Comparison of ENCODE assay signal across 9 mouse cellular contexts in the genomic region with DNA sequence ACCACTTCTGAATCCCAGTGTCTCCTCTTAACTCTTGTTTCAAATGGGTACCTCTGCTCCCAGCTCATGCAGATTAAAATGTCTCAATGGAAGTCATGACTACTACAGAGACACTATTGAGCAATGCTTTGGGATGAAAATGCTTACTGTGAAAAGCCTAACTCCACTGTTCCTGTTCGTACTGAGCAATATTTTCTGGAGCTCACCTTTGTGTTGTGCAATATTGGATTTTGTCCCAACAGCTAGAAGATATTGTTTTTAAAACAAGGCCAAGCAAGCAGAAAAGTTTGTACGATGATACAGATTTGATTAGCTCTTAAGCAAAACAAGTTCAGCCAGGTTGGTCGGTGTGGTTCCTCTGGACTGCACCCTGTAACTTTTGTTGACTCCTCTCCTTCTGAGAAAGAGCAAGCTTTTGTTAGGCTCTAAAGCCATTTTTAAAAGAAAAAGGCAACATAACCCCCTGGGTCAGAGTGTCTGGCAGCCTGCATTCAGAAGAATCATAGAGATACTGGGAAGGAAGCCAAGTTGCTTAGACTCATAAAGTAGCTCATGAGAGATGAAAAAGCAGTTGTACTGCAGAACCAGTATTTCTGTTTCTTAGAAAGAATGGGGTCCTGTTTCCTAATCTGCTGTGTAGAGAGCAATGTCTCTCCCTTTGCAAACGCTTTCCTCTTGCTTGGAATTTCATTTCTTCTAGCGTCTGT.
A peak's percentile ranks its signal among the peaks of the same experiment; 100 is the strongest.
DNase-seq lines count a peak whose midpoint lies in the region; ATAC-seq and TF ChIP-seq lines count a peak whose summit lies in the region.
"Had no signal": no experiment of that assay in that cellular context is flagged by ENCODE, and none has a peak within 500 bp of the region (broad histone marks: within the 10 kb centered on the region; RNA-seq: fewer than 3 reads in every experiment).

No protein-coding gene starts in this region.

- ATAC-seq in lung, embryonic 14.5 days (ENCODE audit: insufficient read depth) = peak; percentile 94
- no peak for ATAC-seq in hindbrain, postnatal 0 days
- ATAC-seq in neural tube, embryonic 14.5 days (ENCODE audit: low read depth) = peak; percentile 65; the same call in 1 of the 2 replicates
- no peak for ATAC-seq in granulocyte monocyte progenitor cell, adult 5-6 weeks (replicated peaks; ENCODE audit: poor library complexity, severe bottlenecking)

- H3K27me3 ChIP-seq in lung, embryonic 14.5 days (ENCODE audit: insufficient read depth, low read length) = no peaks in the 10 kb centered on the region
- H3K27me3 ChIP-seq in hindbrain, postnatal 0 days (ENCODE audit: insufficient read depth, low read length) = no peaks in the 10 kb centered on the region
- no peaks in the 10 kb centered on the region for H3K27me3 ChIP-seq in neural tube, embryonic 14.5 days (ENCODE audit: control insufficient read depth, insufficient read depth, low read length)

- H3K4me1 ChIP-seq in lung, embryonic 14.5 days (ENCODE audit: insufficient read depth) = no peaks in the 10 kb centered on the region
- no peaks in the 10 kb centered on the region for H3K4me1 ChIP-seq in hindbrain, postnatal 0 days (ENCODE audit: insufficient read depth, low read length)
- H3K4me1 ChIP-seq in neural tube, embryonic 14.5 days (ENCODE audit: control insufficient read depth, insufficient read depth, low read length) = no peaks in the 10 kb centered on the region

- H3K27ac ChIP-seq in lung, embryonic 14.5 days (ENCODE audit: low read depth) = peak overlapping the region; percentile 12
- H3K27ac ChIP-seq in hindbrain, postnatal 0 days = no peak overlapping the region
- H3K27ac ChIP-seq in neural tube, embryonic 14.5 days (ENCODE audit: low read depth, low read length) = no peak overlapping the region

- no peak for TF ChIP-seq CTCF in lung, embryonic 14.5 days (IDR thresholded peaks at IDR 0.05; ENCODE audit: low read depth)
- no peak for TF ChIP-seq CTCF in hindbrain, postnatal 0 days (IDR thresholded peaks at IDR 0.05; ENCODE audit: low read depth)

- 30% methylated on average over 5 of the region's 5 CpGs for WGBS in lung, embryonic 14.5 days
- WGBS in hindbrain, postnatal 0 days = 29% methylated on average over 5 of the region's 5 CpGs
- WGBS in neural tube, embryonic 14.5 days = 40% methylated on average over 5 of the region's 5 CpGs

- no peak overlapping the region for H3K4me3 ChIP-seq in lung, embryonic 14.5 days (ENCODE audit: low read depth, low read length)
- H3K4me3 ChIP-seq in hindbrain, postnatal 0 days (ENCODE audit: low read length) = no peak overlapping the region
- no peak overlapping the region for H3K4me3 ChIP-seq in neural tube, embryonic 14.5 days (ENCODE audit: low read depth, low read length)

- no peaks in the 10 kb centered on the region for H3K9me3 ChIP-seq in lung, embryonic 14.5 days (ENCODE audit: low read depth, low read length)
- H3K9me3 ChIP-seq in hindbrain, postnatal 0 days (ENCODE audit: low read length) = no peaks in the 10 kb centered on the region
- H3K9me3 ChIP-seq in neural tube, embryonic 14.5 days (ENCODE audit: control insufficient read depth, low read length) = no peaks in the 10 kb centered on the region

- no peaks in the 10 kb centered on the region for H3K36me3 ChIP-seq in lung, embryonic 14.5 days (ENCODE audit: insufficient read depth)
- H3K36me3 ChIP-seq in hindbrain, postnatal 0 days (ENCODE audit: insufficient read depth, low read length) = no peaks in the 10 kb centered on the region
- no peaks in the 10 kb centered on the region for H3K36me3 ChIP-seq in neural tube, embryonic 14.5 days (ENCODE audit: control insufficient read depth, insufficient read depth, low read length)

- DNase-seq in adrenal gland, adult 2 months = peak; percentile 2
- no peak for DNase-seq in adrenal gland, postnatal 4 days (ENCODE audit: low spot score in 2 of 2)
- DNase-seq in lung, embryonic 14.5 days = peak; percentile 95
- DNase-seq in lung, postnatal 10 days = no peak
- DNase-seq in hindbrain, postnatal 0 days (ENCODE audit: low spot score) = peak; percentile 75
- no peak for DNase-seq in embryo, embryonic 10 days (ENCODE audit: low spot score)
- DNase-seq: right cerebral cortex, adult 18-20 months had no signal

- no peak overlapping the region for H3K9ac ChIP-seq in lung, embryonic 14.5 days
- no peak overlapping the region for H3K9ac ChIP-seq in hindbrain, postnatal 0 days (replicated peaks; ENCODE audit: low read length)
- H3K9ac ChIP-seq in neural tube, embryonic 14.5 days (replicated peaks; ENCODE audit: low read depth, low read length) = no peak overlapping the region

- H3K4me2 ChIP-seq in lung, embryonic 14.5 days = no peak overlapping the region
- H3K4me2 ChIP-seq in hindbrain, postnatal 0 days (ENCODE audit: low read depth, low read length) = no peak overlapping the region
- no peak overlapping the region for H3K4me2 ChIP-seq in neural tube, embryonic 14.5 days (ENCODE audit: low read depth, low read length)

Comparison
In these comparisons a context has a peak if more than half of its experiments do, and no peak if none do; other contexts are left out.
1. DNase-seq: peak in adrenal gland, adult 2 months (single experiment), lung, embryonic 14.5 days (single experiment) and hindbrain, postnatal 0 days (single experiment); none in adrenal gland, postnatal 4 days (0 of 2), lung, postnatal 10 days (single experiment) and embryo, embryonic 10 days (single experiment).
2. ATAC-seq: peak in lung, embryonic 14.5 days (single experiment) and neural tube, embryonic 14.5 days (single experiment); none in hindbrain, postnatal 0 days (single experiment) and granulocyte monocyte progenitor cell, adult 5-6 weeks (single experiment).